Mouse (Mus musculus): ENCODE data around the gene Kdr. TPM values are rescaled to one million over a fixed set of nuclear protein-coding genes. Genes with fewer than 3 reads are reported as not detected.

Gene Kdr
- polyA plus RNA-seq, 1 experiment from 2014 or later = 45.4 TPM

DNA sequence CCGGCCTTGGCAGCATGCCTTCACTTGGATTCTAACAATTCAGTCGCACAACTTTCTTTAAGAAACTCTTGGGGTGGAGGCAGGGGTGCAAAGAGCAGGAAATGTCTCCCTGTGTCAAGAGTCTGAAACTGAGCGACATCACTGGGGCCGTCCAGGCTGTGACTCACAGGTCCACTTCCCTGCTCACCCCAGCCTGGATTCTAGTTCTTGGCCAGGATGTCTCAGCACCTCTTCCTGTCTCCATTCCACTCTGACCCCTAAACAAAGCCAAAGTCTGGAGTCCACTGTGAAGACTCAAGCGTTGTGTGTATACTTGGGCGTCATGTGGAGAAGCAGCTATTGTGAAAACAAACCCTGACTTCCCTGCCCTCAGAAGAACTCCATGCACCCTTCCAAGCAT, 55.6 kb downstream of the Kdr start:
- H3K4me2 ChIP-seq (replicated peaks; ENCODE audit: low read depth, low read length) = no peak overlapping the region
- H3K9ac ChIP-seq (replicated peaks; ENCODE audit: low read length) = no peak overlapping the region
- H3K36me3 ChIP-seq (ENCODE audit: insufficient read depth, low read length) = no peaks in the 10 kb centered on the region
- H3K27me3 ChIP-seq (ENCODE audit: insufficient read depth, low read length) = no peaks in the 10 kb centered on the region
- ATAC-seq (ENCODE audit: low FRiP score, low TSS enrichment) = peak; percentile 84
- H3K27ac ChIP-seq (ENCODE audit: low read length) = peak overlapping the region; percentile 33
- H3K4me3 ChIP-seq (ENCODE audit: low read length) = no peak overlapping the region
- 52% methylated on average over 6 of the region's 6 CpGs for WGBS
- no peaks in the 10 kb centered on the region for H3K9me3 ChIP-seq (ENCODE audit: low read length)
- H3K4me1 ChIP-seq (ENCODE audit: insufficient read depth, low read length) = peaks cover 4% of the 10 kb centered on the region; the same call in 1 of the 2 replicates

DNA sequence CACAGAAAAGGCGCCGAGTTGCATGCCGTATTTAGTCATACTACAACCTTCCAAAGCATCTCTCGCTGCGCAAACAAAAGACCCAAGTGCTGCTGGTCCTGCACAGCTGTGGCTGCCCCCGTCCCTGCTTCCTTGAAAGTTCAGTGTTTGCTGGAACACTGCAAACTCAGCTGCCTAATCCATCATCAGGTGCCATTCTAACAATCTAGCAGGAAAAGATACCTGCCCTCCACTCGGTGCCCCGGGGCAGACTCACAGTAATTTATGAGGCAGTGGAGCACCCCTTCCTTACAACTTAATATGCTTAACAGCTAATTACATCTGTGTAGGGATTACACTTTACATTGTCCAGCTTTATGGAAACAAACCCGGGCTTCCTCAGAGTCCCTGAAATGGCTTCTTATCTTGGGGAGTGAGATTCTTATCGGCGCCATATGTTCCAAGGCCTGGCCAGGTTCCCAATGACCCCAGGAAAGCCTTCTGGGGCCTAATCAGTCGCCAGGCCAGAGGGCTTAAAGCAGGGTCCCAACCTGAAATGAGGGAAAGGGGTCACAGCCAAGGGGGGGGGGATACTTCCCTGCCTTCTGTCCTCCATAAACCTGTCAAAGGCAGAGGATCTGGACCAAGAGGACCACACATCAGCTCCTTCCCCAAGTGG, 56.4 kb downstream of the Kdr start:
- 27% methylated on average over 12 of the region's 12 CpGs for WGBS
- peak overlapping the region; percentile 33 for H3K27ac ChIP-seq (ENCODE audit: low read length)
- ATAC-seq (ENCODE audit: low FRiP score, low TSS enrichment) = peak; percentile 82
- H3K36me3 ChIP-seq (ENCODE audit: insufficient read depth, low read length) = no peaks in the 10 kb centered on the region
- H3K9me3 ChIP-seq (ENCODE audit: low read length) = no peaks in the 10 kb centered on the region
- H3K4me2 ChIP-seq (replicated peaks; ENCODE audit: low read depth, low read length) = no peak overlapping the region
- peaks cover 4% of the 10 kb centered on the region; the same call in 1 of the 2 replicates for H3K4me1 ChIP-seq (ENCODE audit: insufficient read depth, low read length)
- H3K27me3 ChIP-seq (ENCODE audit: insufficient read depth, low read length) = no peaks in the 10 kb centered on the region
- no peak overlapping the region for H3K4me3 ChIP-seq (ENCODE audit: low read length)
- no peak overlapping the region for H3K9ac ChIP-seq (replicated peaks; ENCODE audit: low read length)

DNA sequence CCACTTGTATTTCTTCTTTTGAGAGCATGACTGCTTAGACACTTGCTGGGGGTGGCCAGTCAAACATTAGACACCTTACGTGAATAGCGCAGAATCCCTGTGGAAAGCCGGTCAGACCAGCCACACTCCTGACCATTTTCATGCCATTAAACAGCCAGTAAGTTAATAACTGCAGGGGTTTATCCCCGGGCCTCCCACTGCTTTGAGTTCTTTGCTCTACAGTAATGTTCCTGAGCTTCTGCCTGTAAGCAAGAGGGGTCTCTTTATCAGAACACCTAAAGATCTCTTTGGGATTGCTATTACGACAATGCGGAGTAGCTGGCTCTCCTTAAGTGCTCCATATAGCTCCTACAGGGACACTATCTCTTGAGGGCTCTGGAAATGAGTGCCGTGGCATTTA, 58.7 kb downstream of the Kdr start:
- no peak overlapping the region for H3K9ac ChIP-seq (replicated peaks; ENCODE audit: low read length)
- no peaks in the 10 kb centered on the region for H3K9me3 ChIP-seq (ENCODE audit: low read length)
- H3K27ac ChIP-seq (ENCODE audit: low read length) = no peak overlapping the region
- H3K4me1 ChIP-seq (ENCODE audit: insufficient read depth, low read length) = peaks cover 4% of the 10 kb centered on the region; the same call in 1 of the 2 replicates
- H3K4me3 ChIP-seq (ENCODE audit: low read length) = no peak overlapping the region
- no peaks in the 10 kb centered on the region for H3K36me3 ChIP-seq (ENCODE audit: insufficient read depth, low read length)
- ATAC-seq (ENCODE audit: low FRiP score, low TSS enrichment) = no peak
- 78% methylated on average over 7 of the region's 7 CpGs for WGBS
- H3K4me2 ChIP-seq (replicated peaks; ENCODE audit: low read depth, low read length) = no peak overlapping the region
- H3K27me3 ChIP-seq (ENCODE audit: insufficient read depth, low read length) = no peaks in the 10 kb centered on the region

DNA sequence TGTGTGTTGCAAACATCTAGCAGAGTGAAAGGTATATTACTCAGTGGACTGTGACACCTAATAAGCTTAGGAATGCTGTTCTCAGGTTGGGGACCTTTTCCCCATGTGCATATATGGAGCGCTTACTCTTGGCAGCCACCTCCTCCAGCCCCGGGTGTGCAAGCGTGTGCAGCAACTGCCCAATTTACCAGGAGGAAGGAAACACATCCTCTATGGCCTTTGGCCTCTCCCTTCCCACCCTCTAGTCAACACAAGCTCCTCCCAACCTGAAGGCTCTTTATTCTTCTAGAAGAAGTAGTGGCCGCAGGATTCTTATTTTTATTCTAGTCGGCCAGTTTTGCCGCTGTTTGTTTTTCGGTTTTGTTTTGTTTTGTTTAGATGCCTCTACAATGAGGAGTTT, 60.1 kb downstream of the Kdr start:
- H3K4me2 ChIP-seq (replicated peaks; ENCODE audit: low read depth, low read length) = no peak overlapping the region
- 68% methylated on average over 7 of the region's 7 CpGs for WGBS
- no peaks in the 10 kb centered on the region for H3K36me3 ChIP-seq (ENCODE audit: insufficient read depth, low read length)
- H3K27me3 ChIP-seq (ENCODE audit: insufficient read depth, low read length) = no peaks in the 10 kb centered on the region
- peak; percentile 49; the same call in 1 of the 2 replicates for ATAC-seq (ENCODE audit: low FRiP score, low TSS enrichment)
- no peaks in the 10 kb centered on the region for H3K9me3 ChIP-seq (ENCODE audit: low read length)
- peak overlapping the region; percentile 52; the same call in 1 of the 2 replicates for H3K27ac ChIP-seq (ENCODE audit: low read length)
- H3K4me3 ChIP-seq (ENCODE audit: low read length) = no peak overlapping the region
- peaks cover 4% of the 10 kb centered on the region; the same call in 1 of the 2 replicates for H3K4me1 ChIP-seq (ENCODE audit: insufficient read depth, low read length)
- H3K9ac ChIP-seq (replicated peaks; ENCODE audit: low read length) = no peak overlapping the region

DNA sequence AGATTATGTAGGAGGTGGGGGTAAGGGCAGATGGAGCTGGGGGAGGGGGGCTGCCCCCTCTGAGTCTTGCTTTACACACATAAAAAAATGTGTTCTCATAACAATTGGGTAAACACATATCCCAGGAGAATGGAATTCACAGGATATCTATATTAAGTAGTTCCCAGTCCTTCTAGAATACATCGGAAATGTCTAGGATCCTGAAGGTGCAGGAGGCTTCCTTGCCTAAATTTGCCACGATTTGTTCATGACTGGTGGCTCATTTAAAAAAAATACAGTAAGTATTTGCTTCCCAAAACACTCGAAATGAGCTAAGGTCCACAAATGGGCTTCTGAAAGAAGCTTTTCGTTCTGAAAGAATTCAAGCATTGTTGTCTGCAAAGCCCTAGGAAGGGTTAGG, 61.0 kb downstream of the Kdr start:
- Histone ChIP-seq H3K9me3 (ENCODE audit: low read length) (no peaks in the 10 kb centered on the region), H3K27ac (ENCODE audit: low read length) (no peak overlapping the region; the same call in 1 of the 2 replicates), H3K27me3 (ENCODE audit: insufficient read depth, low read length) (no peaks in the 10 kb centered on the region), H3K4me2 (replicated peaks; ENCODE audit: low read depth, low read length) (no peak overlapping the region), H3K9ac (replicated peaks; ENCODE audit: low read length) (no peak overlapping the region), H3K4me1 (ENCODE audit: insufficient read depth, low read length) (peaks cover 3% of the 10 kb centered on the region; the same call in 1 of the 2 replicates), H3K4me3 (ENCODE audit: low read length) (no peak overlapping the region), H3K36me3 (ENCODE audit: insufficient read depth, low read length) (no peaks in the 10 kb centered on the region)
- no peak for ATAC-seq (ENCODE audit: low FRiP score, low TSS enrichment)
- 83% methylated on average over 4 of the region's 4 CpGs for WGBS

DNA sequence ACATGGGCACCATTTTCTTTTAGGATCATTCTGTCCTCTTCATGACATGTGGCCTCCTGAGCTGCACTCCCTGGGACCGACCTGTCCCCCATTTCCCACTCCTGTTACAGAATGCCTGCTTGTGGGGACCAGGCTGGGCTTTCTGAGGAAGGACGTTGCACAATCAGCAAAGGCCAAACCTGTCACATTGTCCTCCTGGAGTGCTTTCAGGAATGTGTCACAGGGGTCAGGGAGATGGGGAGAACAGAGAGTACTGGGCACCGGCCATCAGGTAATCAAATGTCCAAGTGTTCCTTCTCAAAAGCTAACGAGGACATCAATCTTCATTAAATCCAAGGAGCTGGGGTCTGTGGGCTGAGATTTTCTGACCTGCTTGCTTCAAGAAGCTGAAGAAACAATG, 72.2 kb downstream of the Kdr start:
- WGBS = 43% methylated on average over 4 of the region's 4 CpGs
- Histone ChIP-seq H3K27ac (ENCODE audit: low read length) (no peak overlapping the region), H3K36me3 (ENCODE audit: insufficient read depth, low read length) (no peaks in the 10 kb centered on the region), H3K4me1 (ENCODE audit: insufficient read depth, low read length) (peaks cover under 1% of the 10 kb centered on the region; the same call in 1 of the 2 replicates), H3K4me3 (ENCODE audit: low read length) (no peak overlapping the region), H3K4me2 (replicated peaks; ENCODE audit: low read depth, low read length) (no peak overlapping the region), H3K27me3 (ENCODE audit: insufficient read depth, low read length) (no peaks in the 10 kb centered on the region), H3K9me3 (ENCODE audit: low read length) (no peaks in the 10 kb centered on the region), H3K9ac (replicated peaks; ENCODE audit: low read length) (no peak overlapping the region)
- no peak for ATAC-seq (ENCODE audit: low FRiP score, low TSS enrichment)

DNA sequence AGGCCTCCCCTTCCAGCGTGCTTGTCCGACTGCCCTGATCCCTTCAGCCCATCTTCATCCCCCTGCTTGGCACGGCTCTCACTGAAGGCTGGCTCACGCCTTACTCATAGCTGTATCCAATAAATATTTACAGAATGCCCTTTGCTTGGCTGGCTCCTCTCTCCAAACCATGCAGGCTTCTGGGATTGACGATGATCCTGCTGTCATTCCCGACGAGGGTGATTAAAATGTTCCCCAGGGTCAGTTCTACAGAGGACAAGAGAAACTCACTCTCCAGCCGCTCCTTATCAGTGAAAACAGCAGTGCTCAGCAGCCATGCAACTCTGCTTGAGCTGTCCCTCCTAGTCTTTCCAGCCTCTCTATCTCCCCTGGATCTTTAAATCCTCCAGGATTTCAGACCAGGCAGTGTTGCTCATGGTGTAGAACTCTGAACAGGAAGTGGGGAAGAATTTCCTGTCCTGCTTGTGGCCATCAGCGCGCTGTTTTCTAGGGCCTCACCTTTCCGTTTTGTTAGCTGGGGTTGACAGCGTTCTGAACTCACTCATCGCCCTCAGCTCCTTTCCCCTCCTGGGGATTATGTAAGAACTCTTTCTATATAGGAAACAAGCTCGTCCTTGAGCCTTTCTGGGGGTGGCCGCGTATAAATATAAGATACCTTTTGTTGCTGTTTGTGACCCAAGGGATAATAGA, 77.9 kb downstream of the Kdr start:
- 0 out of 2 replicates have a peak, but pooled peaks have one; percentile 49 for ATAC-seq (ENCODE audit: low FRiP score, low TSS enrichment)
- H3K4me1 ChIP-seq (ENCODE audit: insufficient read depth, low read length) = peaks cover 12% of the 10 kb centered on the region
- H3K9me3 ChIP-seq (ENCODE audit: low read length) = no peaks in the 10 kb centered on the region
- H3K27ac ChIP-seq (ENCODE audit: low read length) = peak overlapping the region; percentile 1; the same call in 1 of the 2 replicates
- H3K27me3 ChIP-seq (ENCODE audit: insufficient read depth, low read length) = no peaks in the 10 kb centered on the region
- H3K36me3 ChIP-seq (ENCODE audit: insufficient read depth, low read length) = no peaks in the 10 kb centered on the region
- no peak overlapping the region for H3K4me2 ChIP-seq (replicated peaks; ENCODE audit: low read depth, low read length)
- no peak overlapping the region for H3K4me3 ChIP-seq (ENCODE audit: low read length)
- WGBS = 41% methylated on average over 16 of the region's 16 CpGs
- H3K9ac ChIP-seq (replicated peaks; ENCODE audit: low read length) = no peak overlapping the region

DNA sequence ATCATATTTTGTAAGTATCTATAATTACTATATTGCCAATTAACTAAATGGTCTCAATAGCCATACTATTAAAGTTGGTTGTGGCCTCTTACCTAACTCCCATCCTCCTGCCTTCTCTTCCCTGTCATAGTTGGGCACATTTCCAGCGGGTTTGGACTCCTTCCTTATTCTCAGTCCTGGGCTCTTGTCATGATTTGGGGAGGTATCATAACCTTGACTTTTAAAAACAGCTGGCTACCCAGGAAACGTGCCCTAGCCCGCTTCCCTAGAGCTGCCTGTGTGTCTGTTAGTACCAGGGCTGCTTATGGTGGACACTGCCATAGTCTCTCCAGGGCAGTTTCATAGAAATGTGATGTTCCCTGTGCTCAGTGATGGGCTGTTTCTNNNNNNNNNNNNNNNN, 82.9 kb downstream of the Kdr start:
- H3K4me1 ChIP-seq (ENCODE audit: insufficient read depth, low read length) = peaks cover 4% of the 10 kb centered on the region
- no peak overlapping the region for H3K27ac ChIP-seq (ENCODE audit: low read length)
- no peak overlapping the region for H3K4me2 ChIP-seq (replicated peaks; ENCODE audit: low read depth, low read length)
- no peak for ATAC-seq (ENCODE audit: low FRiP score, low TSS enrichment)
- H3K4me3 ChIP-seq (ENCODE audit: low read length) = no peak overlapping the region
- H3K27me3 ChIP-seq (ENCODE audit: insufficient read depth, low read length) = no peaks in the 10 kb centered on the region
- H3K9me3 ChIP-seq (ENCODE audit: low read length) = no peaks in the 10 kb centered on the region
- 77% methylated on average over 3 of the region's 3 CpGs for WGBS
- H3K9ac ChIP-seq (replicated peaks; ENCODE audit: low read length) = no peak overlapping the region
- H3K36me3 ChIP-seq (ENCODE audit: insufficient read depth, low read length) = no peaks in the 10 kb centered on the region

DNA sequence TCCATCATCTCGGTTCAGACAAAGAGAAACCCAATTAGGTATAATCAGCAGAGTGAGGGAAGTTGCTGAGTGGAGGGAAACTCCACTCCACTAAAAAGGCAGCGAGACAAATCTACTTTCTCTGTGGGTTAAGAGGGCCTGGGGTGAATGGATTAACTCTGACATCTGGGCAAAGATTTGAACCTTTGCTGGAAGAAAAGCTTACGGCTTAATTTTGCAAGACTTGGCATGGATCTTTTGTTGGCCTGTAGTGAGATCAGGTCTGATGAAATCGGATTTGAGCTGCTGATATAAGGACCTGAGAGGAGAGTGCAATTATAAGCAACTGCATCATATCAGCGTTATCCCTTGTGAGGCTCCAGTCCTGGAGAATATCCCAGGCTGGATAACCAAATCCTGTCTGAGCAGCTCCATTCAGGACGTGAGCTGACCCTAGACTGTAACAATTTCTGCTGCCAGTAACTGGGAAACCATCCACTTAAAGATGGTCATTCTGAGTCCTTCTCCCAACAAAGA, 85.2 kb downstream of the Kdr start:
- H3K9me3 ChIP-seq (ENCODE audit: low read length) = no peaks in the 10 kb centered on the region
- H3K27me3 ChIP-seq (ENCODE audit: insufficient read depth, low read length) = no peaks in the 10 kb centered on the region
- no peak overlapping the region for H3K4me3 ChIP-seq (ENCODE audit: low read length)
- 61% methylated on average over 6 of the region's 6 CpGs for WGBS
- H3K4me2 ChIP-seq (replicated peaks; ENCODE audit: low read depth, low read length) = no peak overlapping the region
- no peaks in the 10 kb centered on the region for H3K4me1 ChIP-seq (ENCODE audit: insufficient read depth, low read length)
- H3K36me3 ChIP-seq (ENCODE audit: insufficient read depth, low read length) = no peaks in the 10 kb centered on the region
- H3K27ac ChIP-seq (ENCODE audit: low read length) = no peak overlapping the region
- ATAC-seq (ENCODE audit: low FRiP score, low TSS enrichment) = no peak
- H3K9ac ChIP-seq (replicated peaks; ENCODE audit: low read length) = no peak overlapping the region

All from kidney, embryonic 16.5 days (tissue).